Mouse (Mus musculus): ENCODE measurements around the gene Gas6. TPM values are rescaled to one million over a fixed set of nuclear protein-coding genes. Genes with fewer than 3 reads are reported as not detected.

Gene Gas6
- polyA plus RNA-seq (2021): 101 TPM

DNA sequence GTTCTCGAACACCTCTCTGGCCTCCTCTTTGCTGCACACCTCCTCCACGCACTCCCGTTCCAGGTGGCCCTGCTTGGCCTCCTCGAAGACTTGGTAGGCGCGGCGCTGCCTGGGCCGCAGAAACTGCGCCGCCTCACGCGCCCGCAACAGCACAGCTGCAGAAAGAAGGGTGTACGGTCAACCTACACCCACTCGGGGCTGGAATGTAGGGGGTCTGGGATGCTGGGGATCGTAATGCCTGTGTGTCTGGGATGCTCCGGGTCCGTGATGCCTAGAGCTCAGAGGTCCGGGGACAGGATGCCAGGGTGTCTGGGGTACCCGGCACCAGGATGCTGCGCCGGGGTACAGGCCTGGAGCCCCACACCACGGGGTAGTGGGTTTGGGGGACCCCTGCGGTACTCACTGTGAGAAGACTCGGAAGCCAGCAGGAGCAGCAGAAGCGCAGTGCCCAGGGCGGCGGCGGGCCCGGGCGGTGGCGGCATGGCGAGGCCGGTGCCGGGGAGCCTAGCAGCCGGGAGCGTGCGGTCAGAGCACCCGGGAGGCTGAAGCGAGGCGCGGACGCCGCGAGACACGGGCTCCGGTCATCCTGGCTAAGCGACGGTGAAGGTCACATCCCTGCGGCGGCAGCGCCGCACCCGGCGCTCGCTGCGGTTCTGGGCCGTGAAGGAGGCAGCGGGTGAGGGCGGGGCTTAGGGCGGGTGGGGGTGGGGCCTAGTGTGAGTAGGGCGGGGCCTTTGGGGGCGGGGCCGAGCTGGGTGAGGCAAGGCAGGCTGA is at the start of gene Gas6:
Gene Gas6, minus strand, starts transcription at position 633 of the 774 bp plus-strand sequence.
- POLR2A ChIA-PET: no interaction called here
- in situ Hi-C loops (cut with MboI; ENCODE audit: low pct_unique_long_range_greater_than_20kb): loop anchor here (10.0 kb wide), 1 partner anchor 51 kb away; no protein-coding TSS in a partner anchor
- TF ChIP-seq CTCF (IDR thresholded peaks at IDR 0.05): no peak
- DNase-seq (ENCODE audit: low read depth, low spot score): no peak
- H3K27me3 ChIP-seq: no peaks in the 10 kb centered on the region
- CTCF ChIA-PET: no interaction called here
- peak; percentile 29 for ATAC-seq

DNA sequence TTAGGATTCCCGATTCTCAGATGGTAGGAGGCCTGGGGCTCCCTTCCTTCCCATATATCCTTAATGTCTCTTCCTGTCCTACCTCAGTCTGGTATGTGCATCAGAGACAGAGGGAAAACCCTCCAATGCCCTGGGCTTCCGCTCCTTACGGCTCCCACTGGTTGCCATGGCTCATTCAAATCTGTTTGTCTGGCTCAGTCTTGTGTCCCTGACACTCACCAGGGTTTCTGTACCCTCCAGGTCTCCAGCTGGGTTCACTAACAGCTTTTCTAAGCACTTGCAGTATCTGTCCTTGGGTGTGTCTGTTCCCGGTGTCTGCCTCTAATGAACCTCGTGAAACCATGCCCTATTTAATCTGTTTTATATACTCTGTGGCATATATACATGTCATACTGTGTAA is 47.2 kb upstream of the Gas6 start:
- DNase-seq (ENCODE audit: low read depth, low spot score) (no peak), ATAC-seq (no peak)
- ChIA-PET POLR2A (no interaction called here), CTCF (no interaction called here)
- H3K27me3 ChIP-seq: no peaks in the 10 kb centered on the region
- in situ Hi-C loops (cut with MboI; ENCODE audit: low pct_unique_long_range_greater_than_20kb): loop anchor here (5.0 to 10.0 kb wide), 2 partner anchors 47 to 74 kb away; partner anchors contain the start of gene Gas6
- no peak for TF ChIP-seq CTCF (IDR thresholded peaks at IDR 0.05)

DNA sequence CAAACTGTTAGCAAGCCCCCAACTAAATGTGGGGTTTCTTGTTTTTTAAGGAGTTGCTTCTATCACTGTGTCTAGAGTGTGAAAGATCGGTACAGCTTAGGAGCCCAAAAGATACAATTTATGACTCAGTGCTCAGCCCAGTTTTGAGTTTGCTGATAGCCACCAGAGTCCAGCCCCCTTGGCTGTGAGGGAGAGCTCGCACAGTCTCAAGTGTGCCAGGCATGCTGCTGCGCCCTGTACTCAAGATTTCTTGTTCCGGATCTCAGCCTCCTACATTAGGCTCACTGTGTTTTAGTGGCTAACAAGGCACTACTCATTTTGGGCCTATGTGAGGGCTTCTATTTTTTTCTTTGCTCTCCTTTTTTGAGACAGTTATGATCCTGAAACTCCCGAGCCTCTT is 45.8 kb upstream of the Gas6 start:
- ChIA-PET CTCF (no interaction called here), POLR2A (no interaction called here)
- no peak for ATAC-seq
- no peak for DNase-seq (ENCODE audit: low read depth, low spot score)
- H3K27me3 ChIP-seq: no peaks in the 10 kb centered on the region
- no peak for TF ChIP-seq CTCF (IDR thresholded peaks at IDR 0.05)
- in situ Hi-C loops (cut with MboI; ENCODE audit: low pct_unique_long_range_greater_than_20kb): loop anchor here (5.0 to 10.0 kb wide), 2 partner anchors 45 to 73 kb away; partner anchors contain the start of gene Gas6

DNA sequence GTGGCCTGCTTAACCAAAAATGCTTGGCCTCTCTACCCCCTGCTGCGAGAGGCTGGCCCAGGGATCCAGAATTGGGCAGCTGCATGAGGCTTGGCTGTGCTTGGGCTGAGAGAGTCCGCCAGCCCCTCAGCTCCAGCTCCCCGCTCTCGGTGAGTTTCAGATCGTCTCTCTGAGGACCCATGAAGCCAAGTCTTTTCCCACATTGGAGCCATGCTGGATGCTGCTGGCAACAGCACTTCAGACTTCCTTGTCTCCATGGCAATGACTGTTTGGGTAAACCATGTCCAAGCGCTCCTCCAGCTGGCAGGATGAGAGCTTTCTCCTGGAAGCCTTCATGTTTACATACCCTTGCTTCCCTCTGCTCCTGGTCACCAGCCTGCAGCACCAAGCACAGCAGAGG is 44.5 kb upstream of the Gas6 start:
- ATAC-seq (no peak), DNase-seq (ENCODE audit: low read depth, low spot score) (no peak)
- CTCF ChIA-PET: interaction anchor here (1.2 to 2.7 kb wide), 3 partner anchors 9 to 218 kb away, joined by 3 to 17 read pairs (median 6); no protein-coding TSS in a partner anchor
- POLR2A ChIA-PET: interaction anchor here (0.6 to 0.9 kb wide), 3 partner anchors 10 to 611 kb away, joined by 3 to 8 read pairs (median 3); no protein-coding TSS in a partner anchor
- no peaks in the 10 kb centered on the region for H3K27me3 ChIP-seq
- in situ Hi-C loops (cut with MboI; ENCODE audit: low pct_unique_long_range_greater_than_20kb): no loop called here
- TF ChIP-seq CTCF (IDR thresholded peaks at IDR 0.05): no peak

DNA sequence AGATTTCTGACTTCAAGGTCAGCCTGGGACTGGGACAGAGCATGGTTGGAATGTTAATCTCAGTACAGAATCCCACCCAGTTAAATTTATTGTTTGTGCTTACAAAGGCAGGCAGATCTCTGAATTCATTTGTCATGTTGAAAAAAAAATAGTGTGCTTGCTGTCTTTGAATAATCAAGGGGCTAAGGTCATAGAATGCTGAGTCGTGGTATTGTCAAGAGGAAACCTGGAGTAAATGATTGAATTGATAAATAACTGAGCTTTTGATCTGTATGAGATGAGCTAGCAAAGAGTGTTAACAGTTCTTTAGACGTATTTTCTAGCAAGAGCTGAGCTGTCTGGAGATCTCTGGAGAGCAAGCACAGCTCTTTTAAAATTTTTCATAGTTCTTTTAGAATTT is 42.8 kb upstream of the Gas6 start:
- CTCF ChIA-PET: interaction anchor here (2.1 to 2.7 kb wide), 2 partner anchors 11 to 14 kb away, joined by 6 to 17 read pairs; no protein-coding TSS in a partner anchor
- ATAC-seq (no peak), DNase-seq (ENCODE audit: low read depth, low spot score) (no peak)
- no peaks in the 10 kb centered on the region for H3K27me3 ChIP-seq
- POLR2A ChIA-PET: interaction anchor here (1.3 kb wide), 1 partner anchor 11 kb away, joined by 3 read pairs; no protein-coding TSS in a partner anchor
- no peak for TF ChIP-seq CTCF (IDR thresholded peaks at IDR 0.05)
- in situ Hi-C loops (cut with MboI; ENCODE audit: low pct_unique_long_range_greater_than_20kb): no loop called here

DNA sequence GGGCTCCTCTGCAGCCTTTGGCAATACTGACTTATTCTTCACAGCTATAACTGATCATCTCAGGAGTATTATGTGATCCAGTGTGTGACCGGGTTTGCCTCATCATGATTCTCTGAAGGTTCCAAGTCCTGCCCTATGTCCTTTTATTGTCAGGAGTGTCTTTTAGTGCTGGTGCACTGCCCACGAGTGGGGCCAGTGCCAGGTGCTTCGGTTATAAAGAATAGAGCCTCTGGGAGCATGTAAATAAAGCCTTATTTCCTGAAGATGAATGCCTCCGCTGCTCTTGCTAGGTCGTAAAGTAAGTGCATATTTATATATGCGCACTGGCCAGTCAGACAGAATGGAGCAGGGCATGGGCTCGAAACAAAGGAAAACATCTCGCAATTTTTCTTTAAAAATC is 38.8 kb upstream of the Gas6 start:
- no peak for TF ChIP-seq CTCF (IDR thresholded peaks at IDR 0.05)
- no peak for ATAC-seq

DNA sequence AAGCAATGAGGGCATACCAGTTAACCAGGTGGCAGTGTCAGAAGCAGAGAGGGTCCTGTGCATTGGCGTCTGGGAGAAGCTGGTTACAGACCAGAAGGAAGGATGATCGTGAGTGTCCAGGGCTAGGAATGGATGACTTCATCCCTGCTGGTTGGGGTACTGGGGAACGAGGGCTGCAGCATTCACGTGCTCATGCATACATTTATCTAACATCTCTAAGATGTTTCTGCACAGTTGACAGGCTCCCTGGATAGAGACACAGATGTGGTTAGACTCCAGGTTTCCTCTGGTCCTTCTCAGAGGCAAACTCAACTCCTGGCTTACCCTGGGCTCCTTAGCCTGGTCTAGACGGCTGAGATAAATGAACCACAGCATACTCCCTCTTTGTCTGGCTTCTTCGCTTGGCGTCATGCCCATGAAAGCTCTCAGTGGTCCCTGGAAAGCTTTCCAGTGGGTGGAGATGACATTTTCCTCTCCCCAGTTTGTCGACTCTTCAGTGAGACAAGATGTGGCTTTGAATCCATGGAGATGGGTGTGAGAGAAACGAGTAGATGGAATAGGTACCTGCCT is 37.4 kb upstream of the Gas6 start:
- no peaks in the 10 kb centered on the region for H3K27me3 ChIP-seq
- TF ChIP-seq CTCF (IDR thresholded peaks at IDR 0.05): no peak
- in situ Hi-C loops (cut with MboI; ENCODE audit: low pct_unique_long_range_greater_than_20kb): no loop called here
- DNase-seq (ENCODE audit: low read depth, low spot score) (no peak), ATAC-seq (no peak)
- POLR2A ChIA-PET: interaction anchor here (0.5 kb wide), 1 partner anchor 34 kb away, joined by 3 read pairs; no protein-coding TSS in a partner anchor
- CTCF ChIA-PET: interaction anchor here (1.2 kb wide), 1 partner anchor 118 kb away, joined by 3 read pairs; no protein-coding TSS in a partner anchor

More for the DNA sequence above, 38.8 kb upstream of the Gas6 start:
- H3K27me3 ChIP-seq: no peaks in the 10 kb centered on the region
- ChIA-PET POLR2A (no interaction called here), CTCF (no interaction called here)
- DNase-seq (ENCODE audit: low read depth, low spot score): no peak
- in situ Hi-C loops (cut with MboI; ENCODE audit: low pct_unique_long_range_greater_than_20kb): no loop called here

- in situ Hi-C loops (cut with MboI; ENCODE audit: low pct_unique_long_range_greater_than_20kb): no loop called here
- peak; percentile 85 for ATAC-seq
- no peak for TF ChIP-seq CTCF (IDR thresholded peaks at IDR 0.05)
- ChIA-PET CTCF (interaction anchor here (1.2 to 1.4 kb wide), 2 partner anchors 11 to 118 kb away, joined by 3 read pairs; no protein-coding TSS in a partner anchor), POLR2A (interaction anchor here (0.5 kb wide), 1 partner anchor 33 kb away, joined by 3 read pairs; no protein-coding TSS in a partner anchor)
- DNase-seq (ENCODE audit: low read depth, low spot score): peak; percentile 97
- H3K27me3 ChIP-seq: no peaks in the 10 kb centered on the region
These were observed 36.7 kb upstream of the Gas6 start for GRCm38 (mm10) chr8:13530941-13531340.

DNA sequence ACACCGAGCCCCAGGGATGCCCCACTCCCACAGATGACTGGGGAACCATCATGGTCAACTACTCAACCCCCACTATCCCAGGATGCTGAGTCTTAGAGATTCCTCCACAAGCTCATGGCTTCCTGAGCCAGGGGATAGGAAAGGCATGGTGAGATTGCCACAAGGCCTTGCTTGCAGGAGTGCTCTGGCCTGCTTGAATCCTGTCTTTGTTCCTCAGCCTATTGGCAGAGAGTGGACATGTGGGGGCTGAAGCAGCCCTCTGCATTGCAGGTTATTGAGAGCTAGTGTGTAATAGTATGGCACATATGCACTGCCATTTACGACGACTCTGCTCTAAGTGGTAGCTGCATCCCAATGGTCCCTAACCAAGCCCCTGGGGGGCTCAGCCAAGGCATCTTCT is 36.1 kb upstream of the Gas6 start:
- no peak for TF ChIP-seq CTCF (IDR thresholded peaks at IDR 0.05)
- no peak for DNase-seq (ENCODE audit: low read depth, low spot score)
- H3K27me3 ChIP-seq: no peaks in the 10 kb centered on the region
- in situ Hi-C loops (cut with MboI; ENCODE audit: low pct_unique_long_range_greater_than_20kb): no loop called here
- ATAC-seq: no peak
- ChIA-PET CTCF (interaction anchor here (1.4 kb wide), 1 partner anchor 11 kb away, joined by 3 read pairs; no protein-coding TSS in a partner anchor), POLR2A (no interaction called here)

GRCm38 (mm10) chr8:13529891-13530316 is 35.6 kb upstream of the Gas6 start:
- TF ChIP-seq CTCF (IDR thresholded peaks at IDR 0.05): no peak
- ATAC-seq (no peak), DNase-seq (ENCODE audit: low read depth, low spot score) (no peak)
- in situ Hi-C loops (cut with MboI; ENCODE audit: low pct_unique_long_range_greater_than_20kb): no loop called here
- POLR2A ChIA-PET: no interaction called here
- no peaks in the 10 kb centered on the region for H3K27me3 ChIP-seq
- CTCF ChIA-PET: interaction anchor here (1.4 kb wide), 1 partner anchor 10 kb away, joined by 3 read pairs; no protein-coding TSS in a partner anchor
